Mouse (Mus musculus): ENCODE data around the gene Cidec. TPM values are rescaled to one million over a fixed set of nuclear protein-coding genes. Genes with fewer than 3 reads are reported as not detected.

The Cidec gene
- total and polyA plus RNA-seq, 2 experiments from 2014 or later: not detected

DNA sequence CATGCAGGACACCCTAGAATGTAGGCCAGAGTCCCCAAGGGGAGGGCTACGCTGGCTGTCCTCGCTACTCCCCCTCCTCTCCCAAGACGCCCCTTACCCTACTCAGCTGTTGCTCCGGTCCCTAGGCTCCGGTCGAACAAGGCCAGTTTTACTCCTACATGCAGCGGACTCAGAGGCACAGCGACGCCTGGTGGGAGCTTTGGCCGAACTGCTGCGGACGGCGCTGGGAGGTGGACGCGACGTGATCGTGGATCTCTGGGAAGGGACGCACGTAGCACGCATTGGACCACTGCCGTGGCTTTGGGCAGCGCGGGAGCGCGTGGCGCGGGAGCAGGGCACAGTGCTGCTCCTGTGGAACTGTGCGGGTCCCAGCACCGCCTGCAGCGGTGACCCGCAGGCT lies 33.9 kb upstream of the Cidec start:
- peak; percentile 45 for DNase-seq (ENCODE audit: low spot score)
- H3K27me3 ChIP-seq (ENCODE audit: control insufficient read depth, insufficient read depth, low read length): peaks cover 12% of the 10 kb centered on the region; the same call in 1 of the 2 replicates
- TF ChIP-seq CTCF (IDR thresholded peaks at IDR 0.05; ENCODE audit: low read depth) (peak; percentile 86), EP300 (IDR thresholded peaks at IDR 0.05; ENCODE audit: low read depth) (no peak)
- H3K27ac ChIP-seq (ENCODE audit: low read depth): no peak overlapping the region
- H3K36me3 ChIP-seq (replicated peaks; ENCODE audit: control insufficient read depth, insufficient read depth, low read length): no peaks in the 10 kb centered on the region
- peak overlapping the region; percentile 43 for H3K4me3 ChIP-seq (ENCODE audit: low read depth, low read length)
- peak; percentile 80 for ATAC-seq (ENCODE audit: insufficient read depth, low read depth)
- peaks cover 20% of the 10 kb centered on the region; the same call in 1 of the 2 replicates for H3K4me1 ChIP-seq (ENCODE audit: control insufficient read depth, insufficient read depth)
- H3K4me2 ChIP-seq (ENCODE audit: low read depth, low read length): peak overlapping the region; percentile 74
- no peaks in the 10 kb centered on the region for H3K9me3 ChIP-seq (replicated peaks; ENCODE audit: control insufficient read depth, low read length)
- WGBS: 2% methylated on average over 31 of the region's 31 CpGs
- peak overlapping the region; percentile 22 for H3K9ac ChIP-seq (replicated peaks; ENCODE audit: low read depth, low read length)

DNA sequence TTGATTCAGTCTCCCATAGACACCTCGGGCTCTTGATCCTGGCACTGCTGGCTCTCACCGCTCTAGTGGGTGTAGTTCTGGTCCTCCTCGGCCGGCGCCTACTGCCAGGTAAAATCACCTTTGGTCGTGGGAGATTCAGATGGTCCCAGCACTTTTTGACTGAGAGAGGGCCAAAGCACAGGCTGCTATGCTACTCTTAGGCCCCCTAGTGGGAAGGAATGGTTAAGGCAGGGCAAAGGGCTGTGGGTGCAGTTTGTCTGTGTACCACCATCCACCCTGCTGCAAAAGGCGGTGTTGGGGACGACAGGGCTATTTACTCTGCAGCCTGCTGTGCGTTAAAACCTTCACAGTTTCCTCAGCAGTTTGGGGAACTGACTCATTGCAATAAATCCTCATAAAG lies 33.5 kb upstream of the Cidec start:
- DNase-seq (ENCODE audit: low spot score) (peak; percentile 53), ATAC-seq (ENCODE audit: insufficient read depth, low read depth) (peak; percentile 77)
- Histone ChIP-seq H3K4me3 (ENCODE audit: low read depth, low read length) (peak overlapping the region; percentile 43), H3K9me3 (replicated peaks; ENCODE audit: control insufficient read depth, low read length) (no peaks in the 10 kb centered on the region), H3K27me3 (ENCODE audit: control insufficient read depth, insufficient read depth, low read length) (peaks cover 12% of the 10 kb centered on the region; the same call in 1 of the 2 replicates), H3K4me2 (ENCODE audit: low read depth, low read length) (peak overlapping the region; percentile 74), H3K36me3 (replicated peaks; ENCODE audit: control insufficient read depth, insufficient read depth, low read length) (no peaks in the 10 kb centered on the region), H3K9ac (replicated peaks; ENCODE audit: low read depth, low read length) (peak overlapping the region; percentile 22), H3K4me1 (ENCODE audit: control insufficient read depth, insufficient read depth) (peaks cover 20% of the 10 kb centered on the region; the same call in 1 of the 2 replicates), H3K27ac (ENCODE audit: low read depth) (no peak overlapping the region)
- peak; percentile 78 for TF ChIP-seq CTCF (IDR thresholded peaks at IDR 0.05; ENCODE audit: low read depth)
- no peak for TF ChIP-seq EP300 (IDR thresholded peaks at IDR 0.05; ENCODE audit: low read depth)
- 11% methylated on average over 9 of the region's 9 CpGs for WGBS

DNA sequence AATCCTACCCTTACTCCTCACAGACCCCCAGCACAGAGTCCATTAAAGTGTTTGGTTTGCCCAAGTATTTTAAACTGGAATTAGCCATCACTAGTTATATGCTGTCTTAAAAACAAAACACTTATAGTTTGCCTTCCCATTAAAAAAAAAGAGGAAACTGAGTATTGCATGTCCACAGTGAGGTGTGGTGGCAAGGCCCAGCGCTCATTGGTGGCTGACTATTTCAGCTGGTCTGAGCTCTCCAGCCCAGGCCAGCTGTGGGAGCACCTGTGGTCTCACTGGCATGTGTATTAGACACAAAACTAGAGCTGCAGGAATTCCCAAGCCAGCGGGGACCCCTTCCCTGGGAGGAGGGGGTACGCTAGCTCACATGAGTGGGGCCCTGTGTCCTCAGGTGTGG lies 33.0 kb upstream of the Cidec start:
- 70% methylated on average over 3 of the region's 3 CpGs for WGBS
- Histone ChIP-seq H3K36me3 (replicated peaks; ENCODE audit: control insufficient read depth, insufficient read depth, low read length) (no peaks in the 10 kb centered on the region), H3K4me2 (ENCODE audit: low read depth, low read length) (no peak overlapping the region), H3K4me3 (ENCODE audit: low read depth, low read length) (no peak overlapping the region), H3K9ac (replicated peaks; ENCODE audit: low read depth, low read length) (no peak overlapping the region), H3K9me3 (replicated peaks; ENCODE audit: control insufficient read depth, low read length) (no peaks in the 10 kb centered on the region), H3K27ac (ENCODE audit: low read depth) (no peak overlapping the region), H3K4me1 (ENCODE audit: control insufficient read depth, insufficient read depth) (peaks cover 20% of the 10 kb centered on the region; the same call in 1 of the 2 replicates), H3K27me3 (ENCODE audit: control insufficient read depth, insufficient read depth, low read length) (peaks cover 12% of the 10 kb centered on the region; the same call in 1 of the 2 replicates)
- ATAC-seq (ENCODE audit: insufficient read depth, low read depth) (no peak), DNase-seq (ENCODE audit: low spot score) (no peak)
- TF ChIP-seq EP300 (IDR thresholded peaks at IDR 0.05; ENCODE audit: low read depth) (no peak), CTCF (IDR thresholded peaks at IDR 0.05; ENCODE audit: low read depth) (no peak)

GRCm38 (mm10) chr6:113465602-113466001 lies 30.0 kb upstream of the Cidec start:
- no peaks in the 10 kb centered on the region for H3K36me3 ChIP-seq (replicated peaks; ENCODE audit: control insufficient read depth, insufficient read depth, low read length)
- TF ChIP-seq CTCF (IDR thresholded peaks at IDR 0.05; ENCODE audit: low read depth) (peak; percentile 58), EP300 (IDR thresholded peaks at IDR 0.05; ENCODE audit: low read depth) (no peak)
- H3K9ac ChIP-seq (replicated peaks; ENCODE audit: low read depth, low read length): no peak overlapping the region
- no peak overlapping the region for H3K4me2 ChIP-seq (ENCODE audit: low read depth, low read length)
- 39% methylated on average over 5 of the region's 5 CpGs for WGBS
- H3K27me3 ChIP-seq (ENCODE audit: control insufficient read depth, insufficient read depth, low read length): peaks cover 12% of the 10 kb centered on the region; the same call in 1 of the 2 replicates
- no peaks in the 10 kb centered on the region for H3K9me3 ChIP-seq (replicated peaks; ENCODE audit: control insufficient read depth, low read length)
- DNase-seq (ENCODE audit: low spot score) (peak; percentile 14), ATAC-seq (ENCODE audit: insufficient read depth, low read depth) (no peak)
- H3K27ac ChIP-seq (ENCODE audit: low read depth): no peak overlapping the region
- no peak overlapping the region for H3K4me3 ChIP-seq (ENCODE audit: low read depth, low read length)
- H3K4me1 ChIP-seq (ENCODE audit: control insufficient read depth, insufficient read depth): 0 out of 2 replicates have a peak, but pooled peaks cover 5% of the 10 kb centered on the region

DNA sequence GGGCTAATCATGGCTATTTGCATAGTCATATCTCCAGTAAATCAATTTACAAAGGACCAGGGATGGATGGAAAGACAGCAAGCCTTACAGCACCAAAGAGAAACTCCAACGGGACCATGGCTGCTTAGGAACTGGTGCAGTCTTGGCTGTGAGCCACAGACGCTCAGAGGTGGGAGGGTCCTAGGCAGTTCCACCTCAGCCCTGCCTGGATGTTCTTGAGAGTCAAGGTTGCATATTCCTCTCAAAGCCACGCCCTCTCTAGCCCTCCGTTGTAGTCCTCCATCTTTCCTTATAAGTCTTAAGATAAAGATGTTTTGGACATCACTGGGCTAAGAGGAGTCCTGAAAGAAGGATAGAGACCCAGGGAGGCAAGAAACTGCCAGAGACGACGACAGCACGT lies 28.5 kb upstream of the Cidec start:
- H3K27ac ChIP-seq (ENCODE audit: low read depth): no peak overlapping the region
- H3K9ac ChIP-seq (replicated peaks; ENCODE audit: low read depth, low read length): no peak overlapping the region
- H3K36me3 ChIP-seq (replicated peaks; ENCODE audit: control insufficient read depth, insufficient read depth, low read length): no peaks in the 10 kb centered on the region
- no peak overlapping the region for H3K4me2 ChIP-seq (ENCODE audit: low read depth, low read length)
- H3K27me3 ChIP-seq (ENCODE audit: control insufficient read depth, insufficient read depth, low read length): 0 out of 2 replicates have a peak, but pooled peaks cover 3% of the 10 kb centered on the region
- no peak for ATAC-seq (ENCODE audit: insufficient read depth, low read depth)
- WGBS: 49% methylated on average over 7 of the region's 7 CpGs
- no peak for DNase-seq (ENCODE audit: low spot score)
- no peaks in the 10 kb centered on the region for H3K9me3 ChIP-seq (replicated peaks; ENCODE audit: control insufficient read depth, low read length)
- no peaks in the 10 kb centered on the region for H3K4me1 ChIP-seq (ENCODE audit: control insufficient read depth, insufficient read depth)
- no peak for TF ChIP-seq EP300 (IDR thresholded peaks at IDR 0.05; ENCODE audit: low read depth)
- no peak for TF ChIP-seq CTCF (IDR thresholded peaks at IDR 0.05; ENCODE audit: low read depth)
- no peak overlapping the region for H3K4me3 ChIP-seq (ENCODE audit: low read depth, low read length)

GRCm38 (mm10) chr6:113458635-113459034 lies 23.1 kb upstream of the Cidec start:
- TF ChIP-seq EP300 (IDR thresholded peaks at IDR 0.05; ENCODE audit: low read depth): no peak
- TF ChIP-seq CTCF (IDR thresholded peaks at IDR 0.05; ENCODE audit: low read depth): no peak
- 53% methylated on average over 10 of the region's 10 CpGs for WGBS
- Histone ChIP-seq H3K27ac (ENCODE audit: low read depth) (no peak overlapping the region), H3K9me3 (replicated peaks; ENCODE audit: control insufficient read depth, low read length) (no peaks in the 10 kb centered on the region), H3K4me3 (ENCODE audit: low read depth, low read length) (no peak overlapping the region), H3K36me3 (replicated peaks; ENCODE audit: control insufficient read depth, insufficient read depth, low read length) (no peaks in the 10 kb centered on the region), H3K9ac (replicated peaks; ENCODE audit: low read depth, low read length) (no peak overlapping the region), H3K27me3 (ENCODE audit: control insufficient read depth, insufficient read depth, low read length) (no peaks in the 10 kb centered on the region), H3K4me1 (ENCODE audit: control insufficient read depth, insufficient read depth) (no peaks in the 10 kb centered on the region), H3K4me2 (ENCODE audit: low read depth, low read length) (no peak overlapping the region)
- no peak for ATAC-seq (ENCODE audit: insufficient read depth, low read depth)
- DNase-seq (ENCODE audit: low spot score): no peak
